Mouse (Mus musculus) embryonic facial prominence, embryonic 13.5 days (tissue): ENCODE results near the gene Cpeb4. TPM values are rescaled to one million over a fixed set of nuclear protein-coding genes. Genes with fewer than 3 reads are reported as not detected.
A peak's percentile ranks its signal among the peaks of the same experiment; 100 is the strongest.

Experiments
- ATAC-seq: fragments of 200-750 bp; cut with Nextera tagmentation; 2 replicates; pipeline ENCODE4 v1.8.0; 2017; ENCODE audit warnings: low read depth; ENCODE audit not compliant: insufficient number of reproducible peaks, insufficient read depth, low FRiP score, low TSS enrichment
- H3K27ac ChIP-seq: fragments of 300-500 bp; sonication (generic); 2 replicates; pipeline ENCODE4 v1.5.1; 2015; ENCODE audit warnings: moderate library complexity, mild to moderate bottlenecking, inconsistent platforms
- H3K27me3 ChIP-seq: fragments of 300-500 bp; sonication (generic); 2 replicates; pipeline ENCODE4 v1.6.1; 2015; ENCODE audit warnings: mild to moderate bottlenecking, inconsistent platforms
- H3K36me3 ChIP-seq: fragments of 300-500 bp; sonication (generic); 2 replicates; pipeline ENCODE4 v1.6.1; 2015; ENCODE audit warnings: mild to moderate bottlenecking, inconsistent platforms
- H3K4me1 ChIP-seq: fragments of 300-500 bp; sonication (generic); 2 replicates; pipeline ENCODE4 v1.6.1; 2015; ENCODE audit warnings: inconsistent platforms
- H3K4me2 ChIP-seq: fragments of 300-500 bp; sonication (generic); 2 replicates; pipeline ENCODE4 v1.6.1; 2015; ENCODE audit warnings: moderate library complexity, mild to moderate bottlenecking, inconsistent platforms
- H3K4me3 ChIP-seq: fragments of 300-500 bp; sonication (generic); 2 replicates; pipeline ENCODE4 v1.5.1; 2015; ENCODE audit warnings: mild to moderate bottlenecking, inconsistent platforms
- H3K9ac ChIP-seq: fragments of 300-500 bp; sonication (generic); 2 replicates; pipeline ENCODE4 v1.6.1; 2015; ENCODE audit warnings: mild to moderate bottlenecking, inconsistent platforms
- H3K9me3 ChIP-seq: fragments of 300-500 bp; sonication (generic); 2 replicates; pipeline ENCODE4 v1.6.1; 2016; ENCODE audit warnings: inconsistent platforms
- WGBS: fragments of 180-500 bp; shearing (Covaris S2); methylation state at CpG from one replicate; pipeline ENCODE4 v1.1.7; 2015; ENCODE audit warnings: mixed read lengths; 5-methylcytosine and 5-hydroxymethylcytosine counted together
- polyA plus RNA-seq: library from polyadenylated mRNA; unstranded; fragments of >200 nt; fragmentation: Nextera tagmentation; extraction: Ambion mirVana; gene quantifications from 2 replicates; pipeline ENCODE4 v1.2.1, GENCODE M21; 2015

The Cpeb4 gene
- polyA plus RNA-seq, 1 experiment from 2014 or later = 2.0 TPM

GRCm38 (mm10) chr11:31872546-31873261, 693 bp downstream of the Cpeb4 start:
- peak overlapping the region; percentile 53 for H3K9ac ChIP-seq
- no peaks in the 10 kb centered on the region for H3K27me3 ChIP-seq
- H3K27ac ChIP-seq = no peak overlapping the region

GRCm38 (mm10) chr11:31874071-31874470, 2.1 kb downstream of the Cpeb4 start:
- peak overlapping the region; percentile 55 for H3K4me2 ChIP-seq
- no peak overlapping the region for H3K27ac ChIP-seq
- 0 out of 2 replicates have a peak overlapping the region, but pooled peaks have one; percentile 17 for H3K4me3 ChIP-seq
- WGBS = 65% methylated on average over 2 of the region's 2 CpGs
- H3K9me3 ChIP-seq = no peaks in the 10 kb centered on the region
- no peaks in the 10 kb centered on the region for H3K36me3 ChIP-seq
- no peaks in the 10 kb centered on the region for H3K27me3 ChIP-seq
- peaks cover 19% of the 10 kb centered on the region for H3K4me1 ChIP-seq
- no peak for ATAC-seq
- no peak overlapping the region for H3K9ac ChIP-seq

More at GRCm38 (mm10) chr11:31872546-31873261, 693 bp downstream of the Cpeb4 start:
- Histone ChIP-seq H3K4me3 (peak overlapping the region; percentile 32), H3K9me3 (no peaks in the 10 kb centered on the region), H3K4me2 (peak overlapping the region; percentile 55), H3K4me1 (peaks cover 19% of the 10 kb centered on the region), H3K36me3 (no peaks in the 10 kb centered on the region)
- ATAC-seq = no peak
- WGBS = 57% methylated on average over 15 of the region's 15 CpGs

- H3K9ac ChIP-seq = no peak overlapping the region
- 0 out of 2 replicates have a peak, but pooled peaks cover 6% of the 10 kb centered on the region for H3K4me1 ChIP-seq
- no peaks in the 10 kb centered on the region for H3K9me3 ChIP-seq
- no peaks in the 10 kb centered on the region for H3K36me3 ChIP-seq
- H3K27me3 ChIP-seq = no peaks in the 10 kb centered on the region
- no peak overlapping the region for H3K27ac ChIP-seq
- no peak overlapping the region for H3K4me2 ChIP-seq
- WGBS = 66% methylated on average over 1 of the region's 1 CpGs
- no peak overlapping the region for H3K4me3 ChIP-seq
- no peak for ATAC-seq
These were observed 11.7 kb downstream of the Cpeb4 start for GRCm38 (mm10) chr11:31883671-31884070.

GRCm38 (mm10) chr11:31885765-31886164, 13.8 kb downstream of the Cpeb4 start:
- Histone ChIP-seq H3K4me1 (0 out of 2 replicates have a peak, but pooled peaks cover 6% of the 10 kb centered on the region), H3K27ac (no peak overlapping the region), H3K36me3 (no peaks in the 10 kb centered on the region), H3K9ac (no peak overlapping the region), H3K4me2 (no peak overlapping the region), H3K27me3 (no peaks in the 10 kb centered on the region), H3K4me3 (no peak overlapping the region), H3K9me3 (no peaks in the 10 kb centered on the region)
- 61% methylated on average over 1 of the region's 1 CpGs for WGBS
- no peak for ATAC-seq

GRCm38 (mm10) chr11:31888229-31888628, 16.2 kb downstream of the Cpeb4 start:
- H3K27me3 ChIP-seq = no peaks in the 10 kb centered on the region
- no peak overlapping the region for H3K27ac ChIP-seq
- no peaks in the 10 kb centered on the region for H3K36me3 ChIP-seq
- ATAC-seq = no peak
- H3K4me3 ChIP-seq = no peak overlapping the region
- 0 out of 2 replicates have a peak, but pooled peaks cover 6% of the 10 kb centered on the region for H3K4me1 ChIP-seq
- no peaks in the 10 kb centered on the region for H3K9me3 ChIP-seq
- H3K4me2 ChIP-seq = no peak overlapping the region
- H3K9ac ChIP-seq = no peak overlapping the region
- 92% methylated on average over 1 of the region's 1 CpGs for WGBS

GRCm38 (mm10) chr11:31892152-31892551, 20.1 kb downstream of the Cpeb4 start:
- H3K27ac ChIP-seq = no peak overlapping the region
- H3K4me3 ChIP-seq = no peak overlapping the region
- no peak overlapping the region for H3K4me2 ChIP-seq
- no peak for ATAC-seq
- 34% methylated on average over 3 of the region's 3 CpGs for WGBS
- no peaks in the 10 kb centered on the region for H3K27me3 ChIP-seq
- peaks cover 4% of the 10 kb centered on the region; the same call in 1 of the 2 replicates for H3K4me1 ChIP-seq
- H3K9ac ChIP-seq = no peak overlapping the region
- no peaks in the 10 kb centered on the region for H3K36me3 ChIP-seq
- H3K9me3 ChIP-seq = no peaks in the 10 kb centered on the region

GRCm38 (mm10) chr11:31893639-31894038, 21.6 kb downstream of the Cpeb4 start:
- ATAC-seq = no peak
- H3K9ac ChIP-seq = no peak overlapping the region
- 81% methylated on average over 2 of the region's 2 CpGs for WGBS

GRCm38 (mm10) chr11:31896065-31896792, 24.2 kb downstream of the Cpeb4 start:
- H3K36me3 ChIP-seq = no peaks in the 10 kb centered on the region
- no peak overlapping the region for H3K4me3 ChIP-seq
- H3K27ac ChIP-seq = no peak overlapping the region
- ATAC-seq = no peak
- 56% methylated on average over 4 of the region's 4 CpGs for WGBS
- H3K9me3 ChIP-seq = no peaks in the 10 kb centered on the region
- H3K4me1 ChIP-seq = peaks cover 11% of the 10 kb centered on the region
- H3K27me3 ChIP-seq = no peaks in the 10 kb centered on the region
- H3K9ac ChIP-seq = no peak overlapping the region
- no peak overlapping the region for H3K4me2 ChIP-seq

More at GRCm38 (mm10) chr11:31893639-31894038, 21.6 kb downstream of the Cpeb4 start:
- no peak overlapping the region for H3K27ac ChIP-seq
- H3K27me3 ChIP-seq = no peaks in the 10 kb centered on the region
- H3K9me3 ChIP-seq = no peaks in the 10 kb centered on the region
- no peak overlapping the region for H3K4me2 ChIP-seq
- peaks cover 4% of the 10 kb centered on the region; the same call in 1 of the 2 replicates for H3K4me1 ChIP-seq
- no peaks in the 10 kb centered on the region for H3K36me3 ChIP-seq
- H3K4me3 ChIP-seq = no peak overlapping the region

- ATAC-seq = no peak
- Histone ChIP-seq H3K4me3 (no peak overlapping the region), H3K36me3 (no peaks in the 10 kb centered on the region), H3K9ac (no peak overlapping the region), H3K27ac (no peak overlapping the region), H3K9me3 (no peaks in the 10 kb centered on the region), H3K4me1 (peaks cover 11% of the 10 kb centered on the region), H3K4me2 (no peak overlapping the region), H3K27me3 (no peaks in the 10 kb centered on the region)
- 90% methylated on average over 3 of the region's 3 CpGs for WGBS
These were observed 24.9 kb downstream of the Cpeb4 start for GRCm38 (mm10) chr11:31896905-31897304.

GRCm38 (mm10) chr11:31899166-31899565, 27.2 kb downstream of the Cpeb4 start:
- Histone ChIP-seq H3K27ac (no peak overlapping the region), H3K4me3 (no peak overlapping the region), H3K36me3 (no peaks in the 10 kb centered on the region), H3K9me3 (no peaks in the 10 kb centered on the region), H3K9ac (no peak overlapping the region), H3K27me3 (no peaks in the 10 kb centered on the region), H3K4me2 (no peak overlapping the region), H3K4me1 (peaks cover 11% of the 10 kb centered on the region)
- no peak for ATAC-seq

- no peaks in the 10 kb centered on the region for H3K27me3 ChIP-seq
- peaks cover 11% of the 10 kb centered on the region for H3K4me1 ChIP-seq
- no peak overlapping the region for H3K4me2 ChIP-seq
- no peak overlapping the region for H3K4me3 ChIP-seq
- ATAC-seq = no peak
- H3K9ac ChIP-seq = no peak overlapping the region
- WGBS = 8% methylated on average over 1 of the region's 1 CpGs
- no peak overlapping the region for H3K27ac ChIP-seq
- H3K36me3 ChIP-seq = no peaks in the 10 kb centered on the region
- no peaks in the 10 kb centered on the region for H3K9me3 ChIP-seq
These were observed 28.7 kb downstream of the Cpeb4 start for GRCm38 (mm10) chr11:31900736-31901135.
